Mouse (Mus musculus): ENCODE measurements around the gene Tmem145. TPM values are rescaled to one million over a fixed set of nuclear protein-coding genes. Genes with fewer than 3 reads are reported as not detected.

Tmem145 gene
- polyA plus RNA-seq, 1 experiment from 2014 or later: 0.67 TPM

DNA sequence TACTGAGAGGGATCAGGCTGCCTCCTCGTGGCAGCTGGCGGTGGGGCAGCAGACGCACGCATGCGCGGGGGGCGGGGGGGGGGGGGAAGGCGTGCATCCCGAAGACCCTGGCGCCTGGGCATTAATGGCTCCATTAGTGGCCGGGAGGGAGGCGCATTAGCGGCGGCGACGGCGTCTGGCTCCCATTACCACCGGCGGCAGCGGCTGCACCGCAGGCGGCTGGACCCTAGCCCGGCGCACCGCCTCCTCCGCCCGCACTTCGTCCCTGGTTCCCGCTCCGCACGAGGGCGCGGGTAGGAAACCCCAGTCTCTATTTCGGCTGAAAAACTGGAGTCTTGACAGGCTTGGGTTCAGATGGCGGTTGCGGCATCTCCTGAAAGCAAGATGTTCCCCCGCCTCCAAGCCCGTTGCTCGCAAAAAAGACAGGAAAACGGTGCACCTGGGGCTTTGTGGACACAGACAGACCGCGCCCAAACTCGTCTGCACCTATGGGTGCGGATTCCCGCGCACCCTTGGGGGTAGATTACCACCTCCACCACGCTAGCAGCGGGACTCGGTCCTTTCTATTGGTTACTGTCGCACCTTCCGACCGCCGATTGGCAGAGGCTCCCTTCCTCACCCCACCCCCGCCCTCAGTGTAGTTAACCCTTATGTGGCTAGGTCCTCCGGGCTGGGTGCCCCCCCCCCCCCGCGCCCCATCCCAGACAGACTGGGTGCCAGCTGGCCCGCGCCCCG is 27.4 kb upstream of the Tmem145 start:
- ATAC-seq (ENCODE audit: low FRiP score, low TSS enrichment) (peak; percentile 67), DNase-seq (ENCODE audit: low spot score) (peak; percentile 92)
- 0% methylated on average over 54 of the region's 60 CpGs for WGBS
- Histone ChIP-seq H3K4me1 (replicated peaks; ENCODE audit: control insufficient read depth, insufficient read depth) (peaks cover 13% of the 10 kb centered on the region), H3K4me3 (ENCODE audit: low read depth, low read length) (peak overlapping the region; percentile 58), H3K4me2 (replicated peaks; ENCODE audit: low read depth) (peak overlapping the region; percentile 88), H3K9me3 (ENCODE audit: control insufficient read depth, low read length) (no peaks in the 10 kb centered on the region), H3K27me3 (ENCODE audit: control insufficient read depth, insufficient read depth, low read length) (no peaks in the 10 kb centered on the region), H3K27ac (replicated peaks) (peak overlapping the region; percentile 98), H3K36me3 (ENCODE audit: control insufficient read depth, insufficient read depth, low read length) (no peaks in the 10 kb centered on the region), H3K9ac (ENCODE audit: low read length) (peak overlapping the region; percentile 76)
- no peak for TF ChIP-seq EP300 (optimal IDR thresholded peaks at IDR 0.05)
- TF ChIP-seq CTCF (IDR thresholded peaks at IDR 0.05; ENCODE audit: low read depth): peak; percentile 74

DNA sequence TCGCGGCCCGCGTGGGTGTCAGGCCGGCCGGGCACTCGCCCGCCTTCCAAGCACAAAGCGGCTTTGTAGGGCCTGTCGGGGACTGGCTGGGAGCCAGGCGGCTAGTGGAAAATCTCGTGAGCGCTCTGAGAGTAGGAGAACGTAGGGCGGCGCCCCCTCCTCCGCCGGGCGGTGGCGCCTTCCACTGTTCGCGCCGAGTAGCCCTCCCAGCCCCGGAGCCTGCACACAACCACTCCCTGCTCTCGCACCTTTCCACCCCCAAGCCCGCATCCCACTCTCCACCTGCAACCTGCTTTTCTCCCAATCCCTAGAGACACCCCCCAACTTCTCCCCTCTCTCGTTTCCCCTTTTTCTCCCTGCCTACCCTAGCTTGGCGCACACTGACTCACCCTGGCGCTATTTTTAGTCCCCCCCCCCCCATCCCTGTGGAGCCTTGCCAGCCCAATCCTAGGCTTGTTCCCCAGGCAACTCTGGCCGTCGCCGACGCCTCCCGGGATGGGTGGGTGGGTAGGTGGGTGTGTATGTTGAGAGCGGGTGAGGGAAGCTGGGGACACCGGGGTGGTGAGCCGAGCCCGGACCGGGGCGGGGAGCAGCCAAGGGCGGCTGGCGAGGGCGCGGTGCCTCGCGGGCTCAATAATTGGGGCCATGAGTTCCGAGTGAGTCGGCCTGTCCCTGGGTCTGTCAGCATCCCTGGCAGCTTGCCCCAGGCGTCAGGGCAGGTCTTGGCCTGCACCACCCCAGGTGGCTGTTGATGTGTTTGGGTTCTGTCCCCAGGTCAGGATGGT is 26.6 kb upstream of the Tmem145 start:
- Histone ChIP-seq H3K4me3 (ENCODE audit: low read depth, low read length) (peak overlapping the region; percentile 58), H3K27me3 (ENCODE audit: control insufficient read depth, insufficient read depth, low read length) (no peaks in the 10 kb centered on the region), H3K27ac (replicated peaks) (peak overlapping the region; percentile 98), H3K9ac (ENCODE audit: low read length) (peak overlapping the region; percentile 76), H3K9me3 (ENCODE audit: control insufficient read depth, low read length) (no peaks in the 10 kb centered on the region), H3K4me1 (replicated peaks; ENCODE audit: control insufficient read depth, insufficient read depth) (peaks cover 21% of the 10 kb centered on the region), H3K4me2 (replicated peaks; ENCODE audit: low read depth) (peak overlapping the region; percentile 88), H3K36me3 (ENCODE audit: control insufficient read depth, insufficient read depth, low read length) (no peaks in the 10 kb centered on the region)
- WGBS: under 1% methylated on average over 36 of the region's 49 CpGs
- ATAC-seq (ENCODE audit: low FRiP score, low TSS enrichment): peak; percentile 41
- peak; percentile 89 for DNase-seq (ENCODE audit: low spot score)
- TF ChIP-seq EP300 (optimal IDR thresholded peaks at IDR 0.05) (peak; percentile 68), CTCF (IDR thresholded peaks at IDR 0.05; ENCODE audit: low read depth) (peak; percentile 57)

DNA sequence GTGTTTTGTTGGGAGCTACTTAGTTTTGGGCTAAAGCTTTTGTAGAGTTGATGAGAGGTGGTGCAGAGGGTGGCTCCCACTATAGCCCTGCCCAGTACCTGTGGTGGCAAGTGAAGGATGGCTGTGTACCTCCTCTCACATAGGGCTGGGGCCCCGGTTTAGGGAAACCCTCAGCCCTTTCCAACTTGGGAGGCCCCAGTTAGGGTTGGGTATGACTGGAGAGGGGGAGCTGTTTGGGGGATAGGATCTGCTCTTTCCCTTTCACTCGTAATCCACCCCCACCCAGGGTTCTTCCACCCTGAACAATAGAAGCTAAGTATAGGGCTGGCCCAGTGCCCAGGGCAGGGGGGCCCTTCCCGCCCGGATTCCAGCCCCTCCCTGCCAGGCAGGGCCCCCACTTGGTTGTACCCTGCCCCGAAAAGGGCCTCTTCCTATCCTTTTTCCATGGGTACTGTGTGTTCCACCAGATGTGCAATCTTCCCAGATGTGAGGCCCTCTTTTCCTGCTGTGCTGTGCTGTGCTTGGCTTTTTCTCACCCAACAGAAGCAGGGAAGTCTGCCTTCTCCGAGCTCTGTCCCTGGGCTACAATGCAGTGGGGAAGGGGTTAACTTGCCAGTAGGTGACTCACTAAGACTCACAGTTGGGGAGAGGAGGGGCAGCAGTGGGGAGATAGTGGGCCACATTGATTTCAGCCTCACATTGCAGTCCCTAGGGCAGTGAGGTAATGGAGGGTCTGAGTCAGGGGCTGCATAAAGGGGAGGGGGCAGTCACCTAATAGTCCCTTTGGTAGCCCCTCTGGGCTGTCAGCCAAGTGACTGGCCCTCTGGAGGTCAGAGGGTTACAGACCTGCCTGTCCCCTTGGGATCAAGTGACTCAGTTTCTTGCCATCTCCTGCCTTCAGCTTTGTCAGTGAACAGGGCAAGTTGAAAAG is 25.8 kb upstream of the Tmem145 start:
- Histone ChIP-seq H3K4me2 (replicated peaks; ENCODE audit: low read depth) (peak overlapping the region; percentile 88), H3K27ac (replicated peaks) (peak overlapping the region; percentile 98), H3K27me3 (ENCODE audit: control insufficient read depth, insufficient read depth, low read length) (no peaks in the 10 kb centered on the region), H3K36me3 (ENCODE audit: control insufficient read depth, insufficient read depth, low read length) (peaks cover 5% of the 10 kb centered on the region; the same call in 1 of the 2 replicates), H3K4me1 (replicated peaks; ENCODE audit: control insufficient read depth, insufficient read depth) (peaks cover 22% of the 10 kb centered on the region), H3K9ac (ENCODE audit: low read length) (peak overlapping the region; percentile 76), H3K4me3 (ENCODE audit: low read depth, low read length) (peak overlapping the region; percentile 58), H3K9me3 (ENCODE audit: control insufficient read depth, low read length) (no peaks in the 10 kb centered on the region)
- DNase-seq (ENCODE audit: low spot score) (peak; percentile 68), ATAC-seq (ENCODE audit: low FRiP score, low TSS enrichment) (peak; percentile 12; the same call in 1 of the 2 replicates)
- TF ChIP-seq EP300 (optimal IDR thresholded peaks at IDR 0.05): no peak
- peak; percentile 8; the same call in 1 of the 2 replicates for TF ChIP-seq CTCF (IDR thresholded peaks at IDR 0.05; ENCODE audit: low read depth)
- WGBS: under 1% methylated on average over 6 of the region's 6 CpGs

DNA sequence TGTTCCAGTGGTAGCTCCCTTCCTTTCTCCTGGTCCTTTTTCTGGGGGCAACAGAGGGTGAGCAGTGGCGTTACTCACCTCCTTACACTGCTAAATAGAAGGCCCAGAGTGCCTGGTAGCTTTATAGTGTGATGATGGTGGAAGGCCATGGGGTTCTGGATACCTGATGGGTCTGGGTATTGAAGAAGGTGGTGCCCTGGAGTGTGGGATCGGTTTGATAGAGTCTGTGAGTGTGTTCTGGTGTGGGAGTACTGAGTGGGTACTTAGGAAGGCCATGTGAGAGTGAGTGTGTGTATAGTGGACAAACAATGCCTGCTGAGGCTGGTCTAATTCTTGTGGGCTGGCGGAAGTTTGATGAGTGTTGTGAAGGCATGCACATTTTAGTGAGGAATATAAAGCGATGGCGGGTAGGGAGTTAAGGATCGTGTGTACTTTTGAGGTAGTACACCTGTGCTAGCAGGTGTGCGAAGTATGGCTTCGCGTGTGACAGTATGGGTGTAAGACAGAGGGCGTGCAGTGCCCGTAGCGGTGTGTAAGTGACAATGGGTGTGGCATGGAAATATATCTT is 24.7 kb upstream of the Tmem145 start:
- Histone ChIP-seq H3K9me3 (ENCODE audit: control insufficient read depth, low read length) (no peaks in the 10 kb centered on the region), H3K27me3 (ENCODE audit: control insufficient read depth, insufficient read depth, low read length) (no peaks in the 10 kb centered on the region), H3K27ac (replicated peaks) (peak overlapping the region; percentile 98), H3K9ac (ENCODE audit: low read length) (peak overlapping the region; percentile 38; the same call in 1 of the 2 replicates), H3K4me1 (replicated peaks; ENCODE audit: control insufficient read depth, insufficient read depth) (peaks cover 22% of the 10 kb centered on the region), H3K4me2 (replicated peaks; ENCODE audit: low read depth) (peak overlapping the region; percentile 88), H3K4me3 (ENCODE audit: low read depth, low read length) (peak overlapping the region; percentile 71), H3K36me3 (ENCODE audit: control insufficient read depth, insufficient read depth, low read length) (peaks cover 14% of the 10 kb centered on the region)
- peak; percentile 3; the same call in 1 of the 2 replicates for ATAC-seq (ENCODE audit: low FRiP score, low TSS enrichment)
- 7% methylated on average over 12 of the region's 12 CpGs for WGBS
- DNase-seq (ENCODE audit: low spot score): no peak
- no peak for TF ChIP-seq CTCF (IDR thresholded peaks at IDR 0.05; ENCODE audit: low read depth)

Measured in stomach, postnatal 0 days (tissue).